Mouse (Mus musculus) forebrain, embryonic 11.5 days (tissue): ENCODE measurements around the gene St3gal2. TPM values are rescaled to one million over a fixed set of nuclear protein-coding genes. Genes with fewer than 3 reads are reported as not detected.
A peak's percentile ranks its signal among the peaks of the same experiment; 100 is the strongest.
"Not testable (repeated sequence)": the region's sequence is repeated elsewhere in the genome, so short reads cannot be mapped to it uniquely, and the experiment has no call there.

Source experiments
- ATAC-seq: fragments of 200-750 bp; cut with Nextera tagmentation; replicated peaks from 2 replicates; pipeline ENCODE4 v1.8.0; 2017; ENCODE audit warnings: moderate TSS enrichment; ENCODE audit not compliant: low FRiP score
- DNase-seq: peaks from one replicate; pipeline ENCODE4 v3.0.0-alpha.2; 2017; ENCODE audit warnings: low spot score
- H3K27ac ChIP-seq: fragments of 300-500 bp; sonication (generic); 2 replicates; pipeline ENCODE4 v1.5.1; 2014; ENCODE audit warnings: low read depth, low read length
- H3K27me3 ChIP-seq: fragments of 300-500 bp; sonication (generic); 2 replicates; pipeline ENCODE4 v1.6.1; 2014; ENCODE audit warnings: mild to moderate bottlenecking, low read length, mixed read lengths; ENCODE audit not compliant: control insufficient read depth, insufficient read depth
- H3K36me3 ChIP-seq: fragments of 300-500 bp; sonication (generic); 2 replicates; pipeline ENCODE4 v1.6.1; 2014; ENCODE audit warnings: mild to moderate bottlenecking, low read length, moderate library complexity, mixed read lengths; ENCODE audit not compliant: control insufficient read depth, insufficient read depth
- H3K4me1 ChIP-seq: fragments of 300-500 bp; sonication (generic); replicated peaks from 2 replicates; pipeline ENCODE4 v1.6.1; 2014; ENCODE audit warnings: low read length, mixed read lengths; ENCODE audit not compliant: control insufficient read depth, insufficient read depth
- H3K4me2 ChIP-seq: fragments of 300-500 bp; sonication (generic); 2 replicates; pipeline ENCODE4 v1.6.1; 2014; ENCODE audit warnings: low read depth, mild to moderate bottlenecking, low read length, moderate library complexity, mixed read lengths; ENCODE audit not compliant: severe bottlenecking
- H3K4me3 ChIP-seq: fragments of 300-500 bp; sonication (generic); 2 replicates; pipeline ENCODE4 v1.5.1; 2014; ENCODE audit warnings: low read depth, low read length
- H3K9ac ChIP-seq: fragments of 300-500 bp; sonication (generic); 2 replicates; pipeline ENCODE4 v1.6.1; 2014; ENCODE audit warnings: low read length
- H3K9me3 ChIP-seq: fragments of 300-500 bp; sonication (generic); 2 replicates; pipeline ENCODE4 v1.6.1; 2016; ENCODE audit warnings: low read length, mixed read lengths; ENCODE audit not compliant: control insufficient read depth
- WGBS: fragments of 180-500 bp; shearing (Covaris S2); extraction: QIAGEN DNeasy Blood & Tissue Kit; methylation state at CpG from one replicate; pipeline ENCODE4 v1.1.7; 2014; 5-methylcytosine and 5-hydroxymethylcytosine counted together
- polyA plus RNA-seq: library from polyadenylated mRNA; unstranded; fragments of >200 nt; fragmentation: Nextera tagmentation; extraction: Ambion mirVana; gene quantifications from 2 replicates; pipeline ENCODE4 v1.2.1, GENCODE M21; 2014

The St3gal2 gene
- polyA plus RNA-seq, 1 experiment from 2014 or later = 16.5 TPM

DNA sequence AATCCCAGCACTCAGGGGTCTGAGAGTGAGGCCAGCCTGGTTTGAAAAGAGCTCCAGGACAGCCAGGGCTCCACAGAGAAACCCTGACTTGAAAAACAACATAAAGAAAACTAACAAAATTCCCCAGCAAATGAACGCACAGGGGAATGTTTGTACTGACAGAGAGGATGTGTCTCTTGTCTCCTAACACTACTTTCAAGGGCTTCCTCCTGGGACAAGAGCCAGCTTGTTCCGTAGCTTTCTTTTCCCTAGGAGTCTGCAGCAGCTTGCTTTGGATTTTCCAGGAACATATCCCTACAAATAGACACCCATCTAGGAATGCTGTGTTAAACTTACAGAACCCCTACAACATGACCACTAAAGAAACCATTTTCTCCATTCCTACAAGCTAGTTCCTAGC lies 58.3 kb downstream of the St3gal2 start:
- WGBS = 92% methylated on average over 2 of the region's 2 CpGs
- H3K27ac ChIP-seq, H3K9ac ChIP-seq, H3K4me2 ChIP-seq, H3K9me3 ChIP-seq, H3K4me3 ChIP-seq, H3K27me3 ChIP-seq, ATAC-seq, DNase-seq, H3K4me1 ChIP-seq: not testable (repeated sequence)
- H3K36me3 ChIP-seq = peaks cover 11% of the 10 kb centered on the region; the same call in 1 of the 2 replicates

DNA sequence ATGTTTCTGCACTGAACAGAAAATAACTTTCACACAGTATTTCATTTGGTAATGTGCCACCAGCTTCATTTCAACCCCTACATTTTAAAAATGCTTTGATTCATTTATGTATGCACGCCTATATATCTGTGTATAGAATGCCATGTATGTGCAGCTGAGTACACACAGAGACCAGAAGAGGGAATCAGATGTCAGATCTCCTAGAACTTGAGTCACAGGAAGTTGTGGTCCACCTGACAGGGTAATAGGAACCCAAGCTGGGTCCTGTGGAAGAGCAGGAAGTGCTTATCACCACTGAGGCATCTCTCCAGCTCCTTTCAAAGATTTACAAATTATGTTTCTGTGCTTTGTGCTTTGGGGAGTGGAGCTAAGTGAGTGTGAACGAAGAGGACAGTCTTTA lies 61.6 kb downstream of the St3gal2 start:
- H3K36me3 ChIP-seq = peaks cover 15% of the 10 kb centered on the region
- no peak overlapping the region for H3K4me2 ChIP-seq
- no peaks in the 10 kb centered on the region for H3K9me3 ChIP-seq
- H3K9ac ChIP-seq = no peak overlapping the region
- 91% methylated on average over 2 of the region's 2 CpGs for WGBS
- DNase-seq (peak; percentile 14), ATAC-seq (no peak)
- H3K4me1 ChIP-seq = no peaks in the 10 kb centered on the region
- H3K4me3 ChIP-seq = no peak overlapping the region
- H3K27ac ChIP-seq = no peak overlapping the region
- no peaks in the 10 kb centered on the region for H3K27me3 ChIP-seq

DNA sequence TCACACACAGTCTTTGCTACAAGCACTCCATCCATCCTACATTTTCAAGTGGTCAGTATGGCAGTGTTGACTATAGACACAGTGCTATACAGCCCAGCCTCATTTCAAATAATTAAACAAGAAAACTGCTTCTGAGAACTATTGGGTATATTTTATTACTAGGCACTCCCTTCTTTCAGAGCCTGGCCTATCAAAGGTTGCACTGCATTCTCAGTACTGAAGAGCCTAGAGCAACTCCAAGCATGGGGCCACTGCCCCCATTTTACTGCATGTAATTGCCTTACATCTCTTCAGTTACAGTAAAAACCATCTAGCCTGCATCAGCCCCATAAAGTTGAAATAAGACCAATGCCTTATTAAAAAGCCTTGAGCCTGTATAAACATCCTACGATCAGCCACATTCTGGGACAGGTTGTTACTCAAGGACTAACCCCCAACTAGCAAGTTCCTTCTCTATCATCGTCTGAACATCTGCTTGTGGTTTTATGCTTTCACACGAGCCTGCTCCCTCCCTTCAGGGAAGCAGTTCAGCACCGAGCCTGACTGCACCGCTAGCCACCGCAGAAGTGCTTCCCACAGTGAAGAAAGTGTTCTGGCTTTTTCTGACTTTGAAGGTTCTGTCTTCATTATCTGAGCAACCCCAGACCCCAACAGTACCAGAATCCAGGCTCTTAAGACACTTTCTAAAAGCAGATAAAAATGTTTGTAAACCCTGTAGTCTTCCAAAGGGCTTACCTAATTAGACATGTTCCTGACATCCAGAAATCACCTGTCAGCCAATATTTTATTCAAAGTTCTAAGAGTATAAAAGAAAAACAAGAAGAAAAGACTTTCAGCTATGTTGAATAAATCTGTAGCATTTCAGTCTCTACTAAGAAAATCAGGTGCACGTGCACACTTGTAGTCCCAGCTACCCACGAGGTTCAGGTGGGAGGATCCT lies 68.4 kb downstream of the St3gal2 start:
- no peaks in the 10 kb centered on the region for H3K9me3 ChIP-seq
- no peak overlapping the region for H3K9ac ChIP-seq
- H3K36me3 ChIP-seq = peaks cover 14% of the 10 kb centered on the region
- no peak for ATAC-seq
- no peak overlapping the region for H3K4me2 ChIP-seq
- H3K27ac ChIP-seq = no peak overlapping the region
- WGBS = 87% methylated on average over 8 of the region's 8 CpGs
- H3K4me3 ChIP-seq = no peak overlapping the region
- no peaks in the 10 kb centered on the region for H3K4me1 ChIP-seq
- peak; percentile 9 for DNase-seq
- no peaks in the 10 kb centered on the region for H3K27me3 ChIP-seq

DNA sequence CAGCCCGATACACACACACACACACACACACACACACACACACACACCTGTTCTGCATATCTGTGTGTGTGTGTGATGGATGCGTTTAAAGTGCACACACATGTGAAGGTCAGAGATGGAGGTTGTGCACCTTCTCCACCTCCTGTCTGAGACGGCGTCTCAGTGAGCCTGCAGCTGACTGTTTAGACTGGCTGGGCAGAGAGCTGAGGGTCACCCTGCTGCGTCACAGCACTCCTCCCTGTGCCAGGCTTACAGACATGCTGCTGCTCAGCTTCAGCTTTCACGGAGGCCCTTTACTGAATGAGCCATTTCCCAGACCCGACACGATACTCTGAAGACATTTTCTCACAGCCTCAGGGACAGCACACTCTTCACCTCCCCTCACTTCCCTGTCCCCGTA lies 70.3 kb downstream of the St3gal2 start:
- H3K27me3 ChIP-seq = no peaks in the 10 kb centered on the region
- DNase-seq (peak; percentile 35), ATAC-seq (no peak)
- H3K4me1 ChIP-seq = no peaks in the 10 kb centered on the region
- H3K36me3 ChIP-seq = peaks cover 14% of the 10 kb centered on the region
- H3K9ac ChIP-seq = no peak overlapping the region
- H3K4me2 ChIP-seq = no peak overlapping the region
- H3K9me3 ChIP-seq = no peaks in the 10 kb centered on the region
- H3K4me3 ChIP-seq = no peak overlapping the region
- 90% methylated on average over 9 of the region's 9 CpGs for WGBS
- no peak overlapping the region for H3K27ac ChIP-seq

DNA sequence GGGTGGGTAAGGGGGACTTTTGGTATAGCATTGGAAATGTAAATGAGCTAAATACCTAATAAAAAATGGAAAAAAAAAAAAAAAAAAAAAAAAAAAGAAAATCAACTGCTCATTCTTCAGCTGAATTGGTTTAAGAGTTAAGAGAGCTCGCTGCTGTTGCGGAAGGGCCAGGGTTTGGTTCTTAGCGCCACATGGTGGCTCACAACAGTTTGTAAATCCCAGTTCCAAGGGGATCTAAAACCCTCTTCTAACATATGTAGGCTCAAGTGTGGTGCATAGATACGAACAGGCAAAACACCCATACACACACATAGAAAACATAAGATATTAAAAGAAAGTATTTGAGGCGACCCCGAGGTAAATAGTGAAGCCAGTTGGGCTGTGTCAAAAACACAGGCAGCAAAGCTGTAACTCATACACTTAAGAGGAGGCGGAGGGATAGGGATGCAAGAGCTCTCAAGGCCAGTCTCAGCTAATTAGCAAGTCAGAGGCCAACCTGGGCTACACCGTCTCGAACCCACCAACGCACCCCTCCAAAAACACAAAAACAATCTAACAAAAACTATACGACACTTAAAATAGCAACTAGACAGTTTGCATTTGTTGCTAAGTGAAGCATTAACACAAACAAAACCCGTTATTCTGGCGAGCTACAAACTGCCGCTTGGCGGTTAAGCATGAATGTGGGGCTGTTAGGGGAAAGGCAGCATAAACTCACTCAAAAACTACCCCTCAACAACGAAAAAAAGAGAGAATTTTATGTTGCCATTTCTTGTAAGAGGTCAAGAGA lies 77.1 kb downstream of the St3gal2 start:
- H3K4me2 ChIP-seq = peak overlapping the region; percentile 64
- no peaks in the 10 kb centered on the region for H3K9me3 ChIP-seq
- ATAC-seq (no peak), DNase-seq (no peak)
- no peaks in the 10 kb centered on the region for H3K36me3 ChIP-seq
- 38% methylated on average over 16 of the region's 16 CpGs for WGBS
- no peaks in the 10 kb centered on the region for H3K27me3 ChIP-seq
- peaks cover 2% of the 10 kb centered on the region; the same call in 1 of the 2 replicates for H3K4me1 ChIP-seq
- H3K4me3 ChIP-seq = peak overlapping the region; percentile 86
- no peak overlapping the region; the same call in 1 of the 2 replicates for H3K27ac ChIP-seq
- H3K9ac ChIP-seq = peak overlapping the region; percentile 70

DNA sequence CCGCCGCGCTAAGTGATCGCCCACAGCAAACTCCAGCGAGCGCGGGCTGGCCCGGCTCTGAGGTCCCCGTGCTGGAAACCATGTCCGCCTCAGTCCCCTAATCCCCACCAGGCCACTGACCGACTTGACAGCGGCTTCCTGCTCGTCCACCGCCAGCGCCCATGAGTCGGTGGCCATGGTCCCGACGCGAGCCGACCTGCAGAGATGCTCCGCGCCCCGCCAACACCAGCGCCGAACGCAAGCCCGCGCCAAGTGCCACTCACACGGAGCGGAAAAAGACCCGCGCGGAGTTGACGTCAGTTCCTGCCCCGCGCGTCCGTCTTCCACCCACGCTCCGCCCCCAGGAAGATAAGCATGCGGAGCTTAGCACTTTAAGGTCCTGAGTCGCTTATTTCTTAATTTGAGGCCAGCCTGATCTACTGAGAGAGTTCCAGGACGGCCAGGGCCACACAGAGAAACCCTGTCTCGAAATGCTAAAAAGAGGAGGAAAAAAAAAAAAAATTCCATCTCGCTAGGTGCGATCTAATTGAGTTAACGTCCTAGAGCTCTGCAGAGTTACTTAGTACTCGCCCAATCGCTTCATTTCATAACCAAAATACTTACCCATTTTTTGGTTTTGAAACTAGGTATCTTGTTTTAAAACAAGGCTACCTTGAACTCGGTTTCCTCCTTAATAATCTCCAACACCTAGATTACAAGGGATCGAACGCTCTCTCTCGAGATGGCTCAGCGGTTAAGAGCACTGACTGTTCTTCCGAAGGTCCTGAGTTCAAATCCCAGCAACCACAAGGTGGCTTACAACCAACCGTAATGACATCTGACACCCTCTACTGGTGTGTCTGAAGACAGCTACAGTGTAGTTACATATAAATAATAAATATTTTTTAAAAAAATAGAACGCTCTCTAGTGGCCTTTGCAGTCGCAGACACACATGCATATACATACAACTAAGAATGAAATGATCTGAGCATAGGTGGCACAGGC lies 78.1 kb downstream of the St3gal2 start, which contains the start of gene Ddx19a:
Gene Ddx19a (minus strand): TSS at position 254 of the 985 bp plus-strand sequence.
- Histone ChIP-seq H3K36me3 (no peaks in the 10 kb centered on the region), H3K4me2 (peak within 1 kb of the TSS; percentile 64), H3K27ac (peak within 1 kb of the TSS; percentile 21; the same call in 1 of the 2 replicates), H3K9me3 (no peaks in the 10 kb centered on the region), H3K9ac (peak within 1 kb of the TSS; percentile 70), H3K27me3 (no peaks in the 10 kb centered on the region), H3K4me3 (peak within 1 kb of the TSS; percentile 86), H3K4me1 (peaks cover 2% of the 10 kb centered on the region; the same call in 1 of the 2 replicates)
- 3% methylated on average over 58 of the region's 58 CpGs for WGBS
- ATAC-seq = peak; percentile 95
- DNase-seq = peak; percentile 91

DNA sequence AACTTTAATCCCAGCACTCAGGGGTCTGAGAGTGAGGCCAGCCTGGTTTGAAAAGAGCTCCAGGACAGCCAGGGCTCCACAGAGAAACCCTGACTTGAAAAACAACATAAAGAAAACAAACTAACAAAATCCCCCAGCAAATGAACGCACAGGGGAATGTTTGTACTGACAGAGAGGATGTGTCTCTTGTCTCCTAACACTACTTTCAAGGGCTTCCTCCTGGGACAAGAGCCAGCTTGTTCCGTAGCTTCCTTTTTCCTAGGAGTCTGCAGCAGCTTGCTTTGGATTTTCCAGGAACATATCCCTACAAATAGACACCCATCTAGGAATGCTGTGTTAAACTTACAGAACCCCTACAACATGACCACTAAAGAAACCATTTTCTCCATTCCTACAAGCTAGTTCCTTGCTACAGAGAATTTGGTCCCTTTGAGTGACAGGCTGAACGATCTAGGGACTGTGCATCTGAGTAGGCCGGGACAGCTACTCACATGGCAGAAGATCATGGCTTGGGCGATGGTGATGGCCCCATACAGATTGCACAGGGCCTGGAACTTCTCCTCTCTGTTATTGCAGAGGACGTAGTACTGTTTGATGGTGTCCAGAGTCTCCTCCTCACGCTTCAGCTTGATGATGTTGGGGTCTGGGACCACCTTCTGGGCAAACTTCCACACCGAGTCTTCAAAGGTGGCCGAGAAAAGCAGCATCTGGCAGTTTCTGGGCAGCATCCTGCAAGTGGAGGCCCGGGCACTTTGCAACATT lies 90.7 kb downstream of the St3gal2 start:
- not testable (repeated sequence) for H3K9ac ChIP-seq, ATAC-seq, H3K4me1 ChIP-seq, H3K4me3 ChIP-seq, H3K9me3 ChIP-seq, DNase-seq, H3K4me2 ChIP-seq, H3K36me3 ChIP-seq, H3K27me3 ChIP-seq, H3K27ac ChIP-seq
- WGBS = 92% methylated on average over 7 of the region's 10 CpGs
